Mouse (Mus musculus) heart, postnatal 0 days (tissue): ENCODE data around the gene Mtpn.

Experiments used
- CTCF ChIP-seq: IDR thresholded peaks from 2 replicates; pipeline ENCODE4 v1.5.1; 2016; ENCODE audit warnings: antibody characterized with exemption, control low read depth, low read depth
- EP300 ChIP-seq: IDR thresholded peaks from 2 replicates; pipeline ENCODE4 v1.6.1; 2016; ENCODE audit warnings: antibody characterized with exemption, low read depth

- TF ChIP-seq CTCF (no peak), EP300 (no peak)
Observed at GRCm38 (mm10) chr6:35568731-35569130, 29.0 kb upstream of the Mtpn start.
